In the genomic region with DNA sequence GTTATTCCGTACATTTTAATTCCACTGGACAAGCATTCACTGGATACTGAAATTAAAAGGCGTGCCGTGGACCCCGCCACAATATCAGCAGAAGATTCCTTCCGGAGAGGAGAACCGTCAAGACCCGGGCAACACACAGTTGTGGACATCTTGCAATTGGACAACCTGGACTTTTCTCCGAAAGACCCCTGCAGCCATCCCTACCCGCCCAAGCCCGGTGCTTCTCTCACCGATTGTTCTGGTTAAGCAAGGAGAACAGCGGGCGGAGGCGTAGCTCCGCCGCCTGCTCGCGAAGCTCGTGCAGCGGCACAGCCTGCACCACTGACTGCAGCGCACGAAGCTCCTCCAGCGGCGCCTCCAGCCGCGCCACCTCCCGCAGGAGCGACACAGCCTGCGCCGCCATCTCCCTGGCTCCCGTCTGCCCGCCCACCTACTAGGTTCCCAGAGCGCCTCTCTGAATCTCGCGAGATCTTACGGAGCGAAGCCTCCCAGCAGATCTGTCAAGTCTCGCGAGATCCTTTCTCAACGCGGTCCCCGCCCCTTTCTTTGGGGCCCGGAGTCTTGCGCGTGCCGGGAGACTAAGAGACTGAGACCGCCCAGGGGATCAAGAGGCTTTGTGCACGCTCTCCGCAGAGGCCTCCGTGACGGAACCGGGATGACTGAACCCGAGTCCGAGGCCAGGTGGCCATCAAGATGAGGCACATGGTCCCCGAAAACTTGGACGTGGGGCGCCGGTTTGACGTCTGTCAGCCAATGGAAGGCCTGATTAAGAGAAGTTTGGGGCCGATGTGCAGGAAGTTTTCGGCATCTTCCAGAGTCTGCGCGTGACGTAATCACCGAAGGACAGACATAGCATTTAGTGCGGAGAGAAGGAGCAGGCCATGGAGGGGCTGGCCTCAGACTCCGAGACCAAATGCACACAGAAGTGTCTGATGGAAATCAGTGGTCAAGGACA, we compare ENCODE assay signal across 8 mouse cellular contexts. TPM values are rescaled to one million over a fixed set of nuclear protein-coding genes. Genes with fewer than 3 reads are reported as not detected.
DNase-seq lines count a peak whose midpoint lies in the region; ATAC-seq and TF ChIP-seq lines count a peak whose summit lies in the region.

No protein-coding gene starts in this region.

- ATAC-seq in heart, embryonic 11.5 days (replicated peaks; ENCODE audit: insufficient number of reproducible peaks, low FRiP score, low TSS enrichment): peak; percentile 96
- ATAC-seq in kidney, embryonic 16.5 days (ENCODE audit: low FRiP score, low TSS enrichment): peak; percentile 96

- H3ac ChIP-seq in C2C12 (ENCODE audit: control insufficient read depth, insufficient read length, low read depth) (peak overlapping the region; percentile 100), myocyte (ENCODE audit: control insufficient read depth, insufficient read length) (peak overlapping the region; percentile 85)

- peaks cover 2% of the 10 kb centered on the region; the same call in 1 of the 2 replicates for H3K9me3 ChIP-seq in erythroblast, embryonic 14.5 days (ENCODE audit: control insufficient read depth, low read length)
- no peaks in the 10 kb centered on the region for H3K9me3 ChIP-seq in heart, embryonic 11.5 days (replicated peaks; ENCODE audit: control insufficient read depth, low read length)
- H3K9me3 ChIP-seq in kidney, embryonic 16.5 days (ENCODE audit: low read length): no peaks in the 10 kb centered on the region

- peak; percentile 99 for DNase-seq in brain, embryonic 14.5 days (ENCODE audit: low read depth)
- peak; percentile 93 for DNase-seq in liver, adult 2 months (ENCODE audit: extremely low read depth, low read depth, low spot score)
- peak; percentile 99 for DNase-seq in splenic B cell, adult 2 months (ENCODE audit: low read depth, low spot score)

- under 1% methylated on average over 67 of the region's 67 CpGs for WGBS in heart, embryonic 11.5 days (ENCODE audit: insufficient replicate concordance)
- under 1% methylated on average over 67 of the region's 67 CpGs for WGBS in kidney, embryonic 16.5 days
- under 1% methylated on average over 67 of the region's 67 CpGs for WGBS in liver, adult 2 months

- no peak for TF ChIP-seq CTCF in C2C12 (IDR thresholded peaks at IDR 0.05; ENCODE audit: control insufficient read depth, insufficient read depth, insufficient read length)
- TF ChIP-seq CTCF in brain, embryonic 14.5 days (IDR thresholded peaks at IDR 0.05; ENCODE audit: borderline replicate concordance, extremely low read depth, insufficient read depth, insufficient read length): no peak
- no peak for TF ChIP-seq CTCF in liver, adult 2 months (IDR thresholded peaks at IDR 0.05; ENCODE audit: low read depth, low read length)

- H3K9ac ChIP-seq in heart, embryonic 11.5 days (ENCODE audit: low read depth, low read length): peak overlapping the region; percentile 98
- peak overlapping the region; percentile 97 for H3K9ac ChIP-seq in kidney, embryonic 16.5 days (replicated peaks; ENCODE audit: low read length)
- peak overlapping the region; percentile 82 for H3K9ac ChIP-seq in liver, adult 2 months (ENCODE audit: low read depth, low read length)

- H3K79me2 ChIP-seq in C2C12 (ENCODE audit: control insufficient read depth, insufficient read depth) (peaks cover 59% of the 10 kb centered on the region), myocyte (ENCODE audit: control insufficient read depth, insufficient read depth) (peaks cover 54% of the 10 kb centered on the region)
- H3K79me2 ChIP-seq in liver, adult 2 months (ENCODE audit: control insufficient read depth, insufficient read depth, low read length): peaks cover 19% of the 10 kb centered on the region; the same call in 1 of the 2 replicates

- peaks cover 49% of the 10 kb centered on the region for H3K79me3 ChIP-seq in C2C12 (ENCODE audit: low read depth)

- peak overlapping the region; percentile 93 for H3K27ac ChIP-seq in heart, embryonic 11.5 days (ENCODE audit: low read depth, low read length)
- peak overlapping the region; percentile 98 for H3K27ac ChIP-seq in kidney, embryonic 16.5 days (ENCODE audit: low read length)
- H3K27ac ChIP-seq in liver, adult 2 months (replicated peaks; ENCODE audit: insufficient read depth, low read depth, low read length): peak overlapping the region; percentile 77

- peaks cover 18% of the 10 kb centered on the region for H3K36me3 ChIP-seq in C2C12 (ENCODE audit: control insufficient read depth, insufficient read depth)
- H3K36me3 ChIP-seq in erythroblast, embryonic 14.5 days (ENCODE audit: control insufficient read depth): peaks cover 37% of the 10 kb centered on the region
- no peaks in the 10 kb centered on the region for H3K36me3 ChIP-seq in heart, embryonic 11.5 days (ENCODE audit: control insufficient read depth, insufficient read depth, low read length)
- H3K36me3 ChIP-seq in kidney, embryonic 16.5 days (ENCODE audit: insufficient read depth, low read length): peaks cover 3% of the 10 kb centered on the region; the same call in 1 of the 2 replicates
- peaks cover 1% of the 10 kb centered on the region; the same call in 1 of the 2 replicates for H3K36me3 ChIP-seq in liver, adult 2 months (ENCODE audit: control insufficient read depth, insufficient read depth, low read length)
- peaks cover 2% of the 10 kb centered on the region for H3K36me3 ChIP-seq in myocyte (ENCODE audit: control insufficient read depth, insufficient read depth)
- H3K36me3 ChIP-seq in splenic B cell, adult 2 months (ENCODE audit: control insufficient read depth, insufficient read depth, low read length, poor library complexity, severe bottlenecking): no peaks in the 10 kb centered on the region

- peak overlapping the region; percentile 100 for H3K4me3 ChIP-seq in C2C12 (ENCODE audit: insufficient read depth, poor library complexity, severe bottlenecking)
- H3K4me3 ChIP-seq in erythroblast, embryonic 14.5 days (replicated peaks): peak overlapping the region; percentile 89
- H3K4me3 ChIP-seq in heart, embryonic 11.5 days (ENCODE audit: low read depth, low read length): peak overlapping the region; percentile 89
- peak overlapping the region; percentile 91 for H3K4me3 ChIP-seq in kidney, embryonic 16.5 days (ENCODE audit: low read length)
- H3K4me3 ChIP-seq in liver, adult 2 months (ENCODE audit: insufficient read depth, low read depth, low read length): peak overlapping the region; percentile 69
- H3K4me3 ChIP-seq in myocyte: peak overlapping the region; percentile 90

- H3K4me2 ChIP-seq in heart, embryonic 11.5 days: peak overlapping the region; percentile 66
- peak overlapping the region; percentile 87 for H3K4me2 ChIP-seq in kidney, embryonic 16.5 days (replicated peaks; ENCODE audit: low read depth, low read length)
- H3K4me2 ChIP-seq in myocyte (ENCODE audit: low read depth): peak overlapping the region; percentile 99

- H3K4me1 ChIP-seq in erythroblast, embryonic 14.5 days (ENCODE audit: control insufficient read depth): peaks cover 54% of the 10 kb centered on the region
- peaks cover 20% of the 10 kb centered on the region for H3K4me1 ChIP-seq in heart, embryonic 11.5 days (ENCODE audit: control insufficient read depth, insufficient read depth, low read length)
- H3K4me1 ChIP-seq in kidney, embryonic 16.5 days (ENCODE audit: insufficient read depth, low read length): peaks cover 24% of the 10 kb centered on the region
- H3K4me1 ChIP-seq in liver, adult 2 months (ENCODE audit: control insufficient read depth, insufficient read depth, low read length): peaks cover 8% of the 10 kb centered on the region

- peak; percentile 97 for TF ChIP-seq POLR2A in brain, embryonic 14.5 days (IDR thresholded peaks at IDR 0.05; ENCODE audit: borderline replicate concordance, extremely low read depth, insufficient read depth, insufficient read length, poor library complexity, severe bottlenecking)
- peak; percentile 66 for TF ChIP-seq POLR2A in liver, adult 2 months (IDR thresholded peaks at IDR 0.05; ENCODE audit: extremely low read depth, insufficient read depth, low read length)
- TF ChIP-seq POLR2A in myocyte (IDR thresholded peaks at IDR 0.05; ENCODE audit: insufficient read length, low read depth): peak; percentile 97

- H3K27me3 ChIP-seq in C2C12 (ENCODE audit: control insufficient read depth, insufficient read depth, insufficient read length): peaks cover 13% of the 10 kb centered on the region
- peaks cover 30% of the 10 kb centered on the region for H3K27me3 ChIP-seq in erythroblast, embryonic 14.5 days (ENCODE audit: control insufficient read depth)
- H3K27me3 ChIP-seq in heart, embryonic 11.5 days (ENCODE audit: control insufficient read depth, insufficient read depth, low read length): peaks cover 15% of the 10 kb centered on the region
- H3K27me3 ChIP-seq in kidney, embryonic 16.5 days (ENCODE audit: insufficient read depth, low read length): peaks cover 3% of the 10 kb centered on the region; the same call in 1 of the 2 replicates
- H3K27me3 ChIP-seq in liver, adult 2 months (ENCODE audit: control insufficient read depth, insufficient read depth, low read length): no peaks in the 10 kb centered on the region
- H3K27me3 ChIP-seq in myocyte (ENCODE audit: control insufficient read depth, insufficient read depth, insufficient read length): peaks cover 6% of the 10 kb centered on the region
- no peaks in the 10 kb centered on the region for H3K27me3 ChIP-seq in splenic B cell, adult 2 months (ENCODE audit: control insufficient read depth, insufficient read depth, low read length, poor library complexity, severe bottlenecking)

RNA-seq across cellular contexts. Expression of a gene that starts 3.4 kb away (rescaled TPM):
- 0.02 TPM for polyA plus RNA-seq in C2C12 (2012; fragmentation: generic; extraction: Trizol)
- polyA plus RNA-seq in brain, embryonic 14.5 days (2012; rRNA removed): 0.14 and 0.16 TPM in 2 replicates
- polyA plus RNA-seq in erythroblast, embryonic 14.5 days (2012): not detected in 2 replicates
- polyA plus RNA-seq in heart, embryonic 11.5 days (2014; fragmentation: Nextera tagmentation; extraction: Ambion mirVana): 0.14 TPM in 1 of 2 replicates, not detected in the other
- polyA plus RNA-seq in kidney, embryonic 16.5 days (2015; fragmentation: Nextera tagmentation; extraction: Ambion mirVana): 13.2 and 13.6 TPM in 2 replicates
- total RNA-seq in liver, adult 2 months (2014; rRNA removed): 48.2 and 48.6 TPM in 2 replicates
- polyA plus RNA-seq in liver, adult 2 months (2012; rRNA removed): 341 and 358 TPM in 2 replicates
- polyA plus RNA-seq in myocyte (2012; fragmentation: generic; extraction: Trizol): not detected

RNA-seq across cellular contexts. Expression of a gene that starts 4.0 kb away (rescaled TPM):
- polyA plus RNA-seq in C2C12 (2012; fragmentation: generic; extraction: Trizol): 38.2 TPM
- polyA plus RNA-seq in brain, embryonic 14.5 days (2012; rRNA removed): 42.4 and 44.3 TPM in 2 replicates
- 0.80 and 1.2 TPM in 2 replicates for polyA plus RNA-seq in erythroblast, embryonic 14.5 days (2012)
- 68.0 and 71.6 TPM in 2 replicates for polyA plus RNA-seq in heart, embryonic 11.5 days (2014; fragmentation: Nextera tagmentation; extraction: Ambion mirVana)
- 130 and 140 TPM in 2 replicates for polyA plus RNA-seq in kidney, embryonic 16.5 days (2015; fragmentation: Nextera tagmentation; extraction: Ambion mirVana)
- 31.1 and 32.7 TPM in 2 replicates for total RNA-seq in liver, adult 2 months (2014; rRNA removed)
- 15.1 and 18.1 TPM in 2 replicates for polyA plus RNA-seq in liver, adult 2 months (2012; rRNA removed)
- 27.2 TPM for polyA plus RNA-seq in myocyte (2012; fragmentation: generic; extraction: Trizol)

RNA-seq across cellular contexts. Expression of a gene that starts 38.0 kb away (rescaled TPM):
- 0.04 TPM for polyA plus RNA-seq in C2C12 (2012; fragmentation: generic; extraction: Trizol)
- 0.06 TPM in 1 of 2 replicates, not detected in the other for polyA plus RNA-seq in brain, embryonic 14.5 days (2012; rRNA removed)
- not detected in 2 replicates for polyA plus RNA-seq in erythroblast, embryonic 14.5 days (2012)
- polyA plus RNA-seq in heart, embryonic 11.5 days (2014; fragmentation: Nextera tagmentation; extraction: Ambion mirVana): not detected in 2 replicates
- 0.10 TPM in 1 of 2 replicates, not detected in the other for polyA plus RNA-seq in kidney, embryonic 16.5 days (2015; fragmentation: Nextera tagmentation; extraction: Ambion mirVana)
- 0.09 and 0.13 TPM in 2 replicates for total RNA-seq in liver, adult 2 months (2014; rRNA removed)
- polyA plus RNA-seq in liver, adult 2 months (2012; rRNA removed): not detected in 2 replicates
- not detected for polyA plus RNA-seq in myocyte (2012; fragmentation: generic; extraction: Trizol)

RNA-seq across cellular contexts. Expression of a gene that starts 43.0 kb away (rescaled TPM):
- 7.6 TPM for polyA plus RNA-seq in C2C12 (2012; fragmentation: generic; extraction: Trizol)
- 3.6 and 5.7 TPM in 2 replicates for polyA plus RNA-seq in brain, embryonic 14.5 days (2012; rRNA removed)
- 1.8 and 2.1 TPM in 2 replicates for polyA plus RNA-seq in erythroblast, embryonic 14.5 days (2012)
- polyA plus RNA-seq in heart, embryonic 11.5 days (2014; fragmentation: Nextera tagmentation; extraction: Ambion mirVana): 2.7 and 5.3 TPM in 2 replicates
- polyA plus RNA-seq in kidney, embryonic 16.5 days (2015; fragmentation: Nextera tagmentation; extraction: Ambion mirVana): 21.4 and 22.2 TPM in 2 replicates
- total RNA-seq in liver, adult 2 months (2014; rRNA removed): 0.20 and 0.55 TPM in 2 replicates
- 0.21 and 0.61 TPM in 2 replicates for polyA plus RNA-seq in liver, adult 2 months (2012; rRNA removed)
- polyA plus RNA-seq in myocyte (2012; fragmentation: generic; extraction: Trizol): 4.3 TPM

RNA-seq across cellular contexts. Expression of a gene that starts 44.7 kb away (rescaled TPM):
- polyA plus RNA-seq in C2C12 (2012; fragmentation: generic; extraction: Trizol) (43.7 TPM), myocyte (2012; fragmentation: generic; extraction: Trizol) (43.9 TPM)
- 60.9 and 67.3 TPM in 2 replicates for polyA plus RNA-seq in brain, embryonic 14.5 days (2012; rRNA removed)
- 3.9 and 5.1 TPM in 2 replicates for polyA plus RNA-seq in erythroblast, embryonic 14.5 days (2012)
- 46.9 and 61.2 TPM in 2 replicates for polyA plus RNA-seq in heart, embryonic 11.5 days (2014; fragmentation: Nextera tagmentation; extraction: Ambion mirVana)
- polyA plus RNA-seq in kidney, embryonic 16.5 days (2015; fragmentation: Nextera tagmentation; extraction: Ambion mirVana): 81.7 and 82.0 TPM in 2 replicates
- 49.9 and 51.9 TPM in 2 replicates for total RNA-seq in liver, adult 2 months (2014; rRNA removed)
- 24.2 and 28.1 TPM in 2 replicates for polyA plus RNA-seq in liver, adult 2 months (2012; rRNA removed)

Comparison
In these comparisons a context has a peak if more than half of its experiments do, and no peak if none do; other contexts are left out.
1. Peak in every context shown above with its lines: DNase-seq, ATAC-seq, H3K4me3 ChIP-seq and H3K27ac ChIP-seq.
2. RNA of a gene that starts 3.4 kb away (polyA plus RNA-seq): 341 to 358 TPM in liver, adult 2 months; 13.2 to 13.6 TPM in kidney, embryonic 16.5 days, 0.14 to 0.16 TPM in brain, embryonic 14.5 days, 0.14 TPM in heart, embryonic 11.5 days, not detected in myocyte (single experiment), 0.02 TPM in C2C12 (single experiment) and not detected in erythroblast, embryonic 14.5 days; every median in the first group is over 10 times any median in the second.